Mouse (Mus musculus) ES-Bruce4 (cell line): ENCODE data around the gene Stra6. TPM values are rescaled to one million over a fixed set of nuclear protein-coding genes. Genes with fewer than 3 reads are reported as not detected.

ENCODE experiments used
- H3K27ac ChIP-seq: 2 replicates; pipeline ENCODE4 v1.5.1; 2012; ENCODE audit warnings: low read length, inconsistent platforms; ENCODE audit not compliant: insufficient read depth
- H3K27me3 ChIP-seq: 2 replicates; pipeline ENCODE4 v1.6.1; 2012; ENCODE audit warnings: mild to moderate bottlenecking, low read length, inconsistent platforms; ENCODE audit not compliant: control insufficient read depth, poor library complexity, insufficient read depth, severe bottlenecking
- H3K36me3 ChIP-seq: 2 replicates; pipeline ENCODE4 v1.6.1; 2012; ENCODE audit warnings: inconsistent platforms, mild to moderate bottlenecking, low read length, moderate library complexity; ENCODE audit not compliant: control insufficient read depth, poor library complexity, insufficient read depth, severe bottlenecking
- H3K4me1 ChIP-seq: one replicate; pipeline ENCODE4 v1.8.1; 2011; ENCODE audit warnings: low read length; ENCODE audit not compliant: control insufficient read depth, insufficient read depth
- H3K4me3 ChIP-seq: 2 replicates; pipeline ENCODE4 v1.5.1; 2011; ENCODE audit warnings: low read depth, mild to moderate bottlenecking, low read length
- H3K9ac ChIP-seq: 2 replicates; pipeline ENCODE4 v1.6.1; 2012; ENCODE audit warnings: low read depth, mild to moderate bottlenecking, inconsistent platforms; ENCODE audit not compliant: poor library complexity, severe bottlenecking
- H3K9me3 ChIP-seq: replicated peaks from 2 replicates; pipeline ENCODE4 v1.6.1; 2012; ENCODE audit warnings: mild to moderate bottlenecking, low read length, inconsistent platforms; ENCODE audit not compliant: control insufficient read depth, poor library complexity, insufficient read depth, severe bottlenecking
- CTCF ChIP-seq: IDR thresholded peaks from one replicate; pipeline ENCODE4 v1.8.1; 2011; ENCODE audit warnings: low read depth, low read length
- EP300 ChIP-seq: IDR thresholded peaks from 2 replicates; pipeline ENCODE4 v1.6.1; 2011; ENCODE audit warnings: low read depth, low read length; ENCODE audit not compliant: insufficient read depth
- POLR2A ChIP-seq: IDR thresholded peaks from one replicate; pipeline ENCODE4 v1.8.1; 2011; ENCODE audit warnings: low read length; ENCODE audit not compliant: insufficient read depth
- polyA plus RNA-seq: library from polyadenylated mRNA; stranded (reverse); fragments of >200 nt; gene quantifications from 2 replicates; pipeline ENCODE4 v1.2.4, GENCODE M21; 2011; ENCODE audit warnings: low read depth; ENCODE audit not compliant: missing spikeins, insufficient read depth, insufficient read length

Stra6 gene
- polyA plus RNA-seq, 1 experiment, result 0.36 TPM

- H3K36me3 ChIP-seq, result no peaks in the 10 kb centered on the region
- H3K27me3 ChIP-seq, result peaks cover 7% of the 10 kb centered on the region; the same call in 1 of the 2 replicates
- peak overlapping the region; percentile 21 for H3K4me3 ChIP-seq
- H3K4me1 ChIP-seq, result no peaks in the 10 kb centered on the region
- H3K9me3 ChIP-seq, result no peaks in the 10 kb centered on the region
- no peak overlapping the region for H3K9ac ChIP-seq
- H3K27ac ChIP-seq, result no peak overlapping the region
- TF ChIP-seq EP300, result no peak
- peak; percentile 55 for TF ChIP-seq CTCF
- TF ChIP-seq POLR2A, result no peak
Measured at GRCm38 (mm10) chr9:58197781-58198701, 134.5 kb downstream of the Stra6 start.

- peak overlapping the region; percentile 5 for H3K4me3 ChIP-seq
- H3K4me1 ChIP-seq, result no peaks in the 10 kb centered on the region
- no peaks in the 10 kb centered on the region for H3K36me3 ChIP-seq
- peaks cover 7% of the 10 kb centered on the region; the same call in 1 of the 2 replicates for H3K27me3 ChIP-seq
- TF ChIP-seq CTCF (no peak), EP300 (no peak), POLR2A (no peak)
- H3K9me3 ChIP-seq, result no peaks in the 10 kb centered on the region
- H3K27ac ChIP-seq, result no peak overlapping the region
- H3K9ac ChIP-seq, result no peak overlapping the region
Measured at GRCm38 (mm10) chr9:58198801-58199371, 135.3 kb downstream of the Stra6 start.

GRCm38 (mm10) chr9:58199381-58200269 is 136.0 kb downstream of the Stra6 start:
- H3K4me3 ChIP-seq, result peak overlapping the region; percentile 5
- H3K9ac ChIP-seq, result no peak overlapping the region
- H3K9me3 ChIP-seq, result no peaks in the 10 kb centered on the region
- no peak overlapping the region for H3K27ac ChIP-seq
- H3K36me3 ChIP-seq, result no peaks in the 10 kb centered on the region
- H3K27me3 ChIP-seq, result peaks cover 7% of the 10 kb centered on the region; the same call in 1 of the 2 replicates
- TF ChIP-seq CTCF (no peak), EP300 (no peak), POLR2A (no peak)
- H3K4me1 ChIP-seq, result no peaks in the 10 kb centered on the region

- Histone ChIP-seq H3K4me1 (no peaks in the 10 kb centered on the region), H3K9ac (no peak overlapping the region), H3K9me3 (no peaks in the 10 kb centered on the region), H3K27ac (no peak overlapping the region), H3K27me3 (peaks cover 7% of the 10 kb centered on the region; the same call in 1 of the 2 replicates), H3K36me3 (no peaks in the 10 kb centered on the region), H3K4me3 (no peak overlapping the region)
- TF ChIP-seq EP300 (no peak), POLR2A (no peak), CTCF (no peak)
Measured at GRCm38 (mm10) chr9:58200270-58201090, 136.9 kb downstream of the Stra6 start.
